Mouse (Mus musculus) right cerebral cortex, postnatal 4 days (tissue): ENCODE measurements around the gene Spata48.
A peak's percentile ranks its signal among the peaks of the same experiment; 100 is the strongest.

Experiments used
- DNase-seq: peaks from one replicate; pipeline ENCODE4 v3.0.0-alpha.2; 2022

Gene Spata48

GRCm38 (mm10) chr11:11545948-11546347 is 84.1 kb downstream of the Spata48 start:
- DNase-seq, result no peak

GRCm38 (mm10) chr11:11546903-11547511 is 85.1 kb downstream of the Spata48 start:
- DNase-seq, result no peak

- no peak for DNase-seq
Measured at GRCm38 (mm10) chr11:11547597-11548240, 85.8 kb downstream of the Spata48 start.

- DNase-seq, result no peak
Measured at GRCm38 (mm10) chr11:11555563-11555962, 93.7 kb downstream of the Spata48 start.

- DNase-seq, result no peak
Measured at GRCm38 (mm10) chr11:11556186-11556585, 94.3 kb downstream of the Spata48 start.

- no peak for DNase-seq
Measured at GRCm38 (mm10) chr11:11557173-11557967, 95.5 kb downstream of the Spata48 start.

- no peak for DNase-seq
Measured at GRCm38 (mm10) chr11:11558662-11559061, 96.8 kb downstream of the Spata48 start.

GRCm38 (mm10) chr11:11559099-11559686 is 97.3 kb downstream of the Spata48 start:
- DNase-seq, result no peak

- DNase-seq, result no peak
Measured at GRCm38 (mm10) chr11:11561118-11561517, 99.2 kb downstream of the Spata48 start.

GRCm38 (mm10) chr11:11564266-11565044 is 102.6 kb downstream of the Spata48 start:
- DNase-seq, result peak; percentile 8
